Mouse (Mus musculus) hindbrain, embryonic 10.5 days (tissue): Measurements from ENCODE around the gene Ddc. TPM values are rescaled to one million over a fixed set of nuclear protein-coding genes. Genes with fewer than 3 reads are reported as not detected.

Experiments
- DNase-seq: peaks from one replicate; pipeline ENCODE4 v3.0.0-alpha.2; 2017; ENCODE audit warnings: low spot score
- H3K27ac ChIP-seq: fragments of 300-500 bp; sonication (generic); 2 replicates; pipeline ENCODE4 v1.5.1; 2016; ENCODE audit warnings: mild to moderate bottlenecking, moderate library complexity
- H3K27me3 ChIP-seq: fragments of 300-500 bp; sonication (generic); 2 replicates; pipeline ENCODE4 v1.6.1; 2016; ENCODE audit warnings: mild to moderate bottlenecking; ENCODE audit not compliant: poor library complexity, insufficient read depth, severe bottlenecking
- H3K36me3 ChIP-seq: fragments of 300-500 bp; sonication (generic); 2 replicates; pipeline ENCODE4 v1.6.1; 2016; ENCODE audit warnings: mild to moderate bottlenecking, moderate library complexity
- H3K4me1 ChIP-seq: fragments of 300-500 bp; sonication (generic); replicated peaks from 2 replicates; pipeline ENCODE4 v1.6.1; 2016; ENCODE audit warnings: mild to moderate bottlenecking
- H3K4me3 ChIP-seq: fragments of 300-500 bp; sonication (generic); 2 replicates; pipeline ENCODE4 v1.5.1; 2016; ENCODE audit warnings: mild to moderate bottlenecking, moderate library complexity
- H3K9me3 ChIP-seq: fragments of 300-500 bp; sonication (generic); 2 replicates; pipeline ENCODE4 v1.6.1; 2016; ENCODE audit warnings: mild to moderate bottlenecking, moderate library complexity
- WGBS: fragments of 180-500 bp; shearing (Covaris S2); methylation state at CpG from one replicate; pipeline ENCODE4 v1.1.7; 2016; 5-methylcytosine and 5-hydroxymethylcytosine counted together
- polyA plus RNA-seq: library from polyadenylated mRNA; unstranded; fragments of >200 nt; fragmentation: Nextera tagmentation; extraction: Ambion mirVana; gene quantifications from 2 replicates; pipeline ENCODE4 v1.2.1, GENCODE M21; 2016

The Ddc gene
- polyA plus RNA-seq, result 10.2 TPM in 2 replicates

GRCm38 (mm10) chr11:11897645-11898357 lies at the start of gene Ddc:
TSS of gene Ddc (minus strand) at chr11:11898144.
- WGBS, result 85% methylated on average over 12 of the region's 12 CpGs
- Histone ChIP-seq H3K27ac (no peak within 1 kb of the TSS), H3K4me3 (no peak within 1 kb of the TSS), H3K4me1 (0 out of 2 replicates have a peak, but pooled peaks cover 10% of the 10 kb centered on the region), H3K27me3 (no peaks in the 10 kb centered on the region), H3K36me3 (no peaks in the 10 kb centered on the region), H3K9me3 (no peaks in the 10 kb centered on the region)
- no peak for DNase-seq

- no peak overlapping the region for H3K4me3 ChIP-seq
- H3K9me3 ChIP-seq, result no peaks in the 10 kb centered on the region
- no peaks in the 10 kb centered on the region for H3K27me3 ChIP-seq
- no peak for DNase-seq
- H3K36me3 ChIP-seq, result peaks cover 96% of the 10 kb centered on the region
- 94% methylated on average over 4 of the region's 4 CpGs for whole genome bisulfite sequencing
- H3K4me1 ChIP-seq, result peaks cover 45% of the 10 kb centered on the region
- H3K27ac ChIP-seq, result no peak overlapping the region
Measured at GRCm38 (mm10) chr11:11945766-11946165, 47.8 kb upstream of the Ddc start.

- Histone ChIP-seq H3K36me3 (peaks cover 92% of the 10 kb centered on the region), H3K4me3 (no peak overlapping the region), H3K27me3 (no peaks in the 10 kb centered on the region), H3K27ac (no peak overlapping the region), H3K4me1 (peaks cover 45% of the 10 kb centered on the region), H3K9me3 (no peaks in the 10 kb centered on the region)
- no peak for DNase-seq
- WGBS, result 95% methylated on average over 4 of the region's 4 CpGs
Measured at GRCm38 (mm10) chr11:11944814-11945213, 46.9 kb upstream of the Ddc start.

GRCm38 (mm10) chr11:11944082-11944349 lies 46.1 kb upstream of the Ddc start:
- H3K36me3 ChIP-seq, result peaks cover 94% of the 10 kb centered on the region
- H3K4me1 ChIP-seq, result peaks cover 44% of the 10 kb centered on the region
- no peaks in the 10 kb centered on the region for H3K9me3 ChIP-seq
- H3K4me3 ChIP-seq, result no peak overlapping the region
- DNase-seq, result no peak
- H3K27ac ChIP-seq, result no peak overlapping the region
- no peaks in the 10 kb centered on the region for H3K27me3 ChIP-seq

- Histone ChIP-seq H3K27ac (0 out of 2 replicates have a peak overlapping the region, but pooled peaks have one; percentile 67), H3K4me3 (no peak overlapping the region), H3K27me3 (no peaks in the 10 kb centered on the region), H3K4me1 (peaks cover 38% of the 10 kb centered on the region), H3K9me3 (no peaks in the 10 kb centered on the region), H3K36me3 (peaks cover 94% of the 10 kb centered on the region)
- DNase-seq, result no peak
- WGBS, result 84% methylated on average over 13 of the region's 13 CpGs
Measured at GRCm38 (mm10) chr11:11943240-11944081, 45.5 kb upstream of the Ddc start.

- WGBS, result 43% methylated on average over 6 of the region's 6 CpGs
- DNase-seq, result peak; percentile 40
- Histone ChIP-seq H3K27ac (peak overlapping the region; percentile 67), H3K27me3 (no peaks in the 10 kb centered on the region), H3K36me3 (peaks cover 94% of the 10 kb centered on the region), H3K4me3 (no peak overlapping the region), H3K4me1 (peaks cover 35% of the 10 kb centered on the region), H3K9me3 (no peaks in the 10 kb centered on the region)
Measured at GRCm38 (mm10) chr11:11942320-11943217, 44.6 kb upstream of the Ddc start.

- no peak overlapping the region for H3K27ac ChIP-seq
- WGBS, result 51% methylated on average over 5 of the region's 5 CpGs
- no peaks in the 10 kb centered on the region for H3K27me3 ChIP-seq
- peaks cover 94% of the 10 kb centered on the region for H3K36me3 ChIP-seq
- H3K4me3 ChIP-seq, result no peak overlapping the region
- H3K9me3 ChIP-seq, result no peaks in the 10 kb centered on the region
- no peak for DNase-seq
- H3K4me1 ChIP-seq, result peaks cover 35% of the 10 kb centered on the region
Measured at GRCm38 (mm10) chr11:11940833-11941681, 43.1 kb upstream of the Ddc start.

GRCm38 (mm10) chr11:11939611-11940010 lies 41.7 kb upstream of the Ddc start:
- Histone ChIP-seq H3K4me3 (no peak overlapping the region), H3K27me3 (no peaks in the 10 kb centered on the region), H3K36me3 (peaks cover 94% of the 10 kb centered on the region), H3K27ac (no peak overlapping the region), H3K4me1 (peaks cover 35% of the 10 kb centered on the region), H3K9me3 (no peaks in the 10 kb centered on the region)
- DNase-seq, result no peak
- 81% methylated on average over 3 of the region's 3 CpGs for WGBS

GRCm38 (mm10) chr11:11938591-11938990 lies 40.6 kb upstream of the Ddc start:
- Histone ChIP-seq H3K27me3 (no peaks in the 10 kb centered on the region), H3K36me3 (peaks cover 94% of the 10 kb centered on the region), H3K9me3 (no peaks in the 10 kb centered on the region), H3K4me3 (no peak overlapping the region), H3K4me1 (peaks cover 30% of the 10 kb centered on the region), H3K27ac (no peak overlapping the region)
- 92% methylated on average over 1 of the region's 1 CpGs for WGBS
- no peak for DNase-seq

GRCm38 (mm10) chr11:11937340-11938030 lies 39.5 kb upstream of the Ddc start:
- H3K4me1 ChIP-seq, result peaks cover 19% of the 10 kb centered on the region
- no peak for DNase-seq
- no peaks in the 10 kb centered on the region for H3K27me3 ChIP-seq
- H3K27ac ChIP-seq, result no peak overlapping the region
- H3K4me3 ChIP-seq, result no peak overlapping the region
- no peaks in the 10 kb centered on the region for H3K9me3 ChIP-seq
- peaks cover 96% of the 10 kb centered on the region for H3K36me3 ChIP-seq
- 86% methylated on average over 10 of the region's 10 CpGs for WGBS

GRCm38 (mm10) chr11:11934808-11935207 lies 36.9 kb upstream of the Ddc start:
- DNase-seq, result no peak
- Histone ChIP-seq H3K4me3 (no peak overlapping the region), H3K4me1 (peaks cover 11% of the 10 kb centered on the region), H3K36me3 (peaks cover 100% of the 10 kb centered on the region), H3K27ac (no peak overlapping the region), H3K27me3 (no peaks in the 10 kb centered on the region), H3K9me3 (no peaks in the 10 kb centered on the region)
- 87% methylated on average over 8 of the region's 8 CpGs for WGBS
